Mouse (Mus musculus) thymus, postnatal 25 days (tissue): Measurements from ENCODE around the gene Gm49405.
A peak's percentile ranks its signal among the peaks of the same experiment; 100 is the strongest.
"Not testable (repeated sequence)": the region's sequence is repeated elsewhere in the genome, so short reads cannot be mapped to it uniquely, and the experiment has no call there.

Experiments used
- DNase-seq: peaks from one replicate; pipeline ENCODE4 v3.0.0; 2022

Gene Gm49405

GRCm38 (mm10) chr19:4000119-4000900 is at the start of gene Gm49405, which contains the start of gene Nudt8:
Gene Gm49405, plus strand, starts transcription at chr19:4000626.
Gene Nudt8, plus strand, starts transcription at chr19:4000580.
- peak; percentile 97 for DNase-seq

- no peak for DNase-seq
Observed at GRCm38 (mm10) chr19:3951461-3951860, 49.0 kb upstream of the Gm49405 start.

DNA sequence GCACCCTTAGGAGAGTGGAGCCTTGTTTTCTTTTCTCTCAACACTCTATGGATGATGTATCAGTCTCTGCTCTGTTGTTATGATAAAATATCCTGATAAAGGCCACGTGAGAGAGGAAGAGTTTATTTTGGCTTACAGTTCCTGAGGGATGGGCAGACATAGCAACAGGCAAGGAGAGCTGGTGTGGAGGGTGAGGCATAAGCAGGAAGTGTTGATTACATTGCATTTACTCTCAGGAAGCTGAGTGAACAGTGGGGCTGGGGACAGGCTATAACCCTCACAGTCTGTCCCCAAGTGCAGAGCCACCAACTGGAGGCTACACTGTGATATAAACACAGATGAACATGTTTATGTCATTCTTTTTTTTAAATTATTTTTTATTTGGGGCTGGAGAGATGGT is 48.3 kb upstream of the Gm49405 start:
- no peak for DNase-seq

- no peak for DNase-seq
Observed at GRCm38 (mm10) chr19:3955033-3955432, 45.4 kb upstream of the Gm49405 start.

DNA sequence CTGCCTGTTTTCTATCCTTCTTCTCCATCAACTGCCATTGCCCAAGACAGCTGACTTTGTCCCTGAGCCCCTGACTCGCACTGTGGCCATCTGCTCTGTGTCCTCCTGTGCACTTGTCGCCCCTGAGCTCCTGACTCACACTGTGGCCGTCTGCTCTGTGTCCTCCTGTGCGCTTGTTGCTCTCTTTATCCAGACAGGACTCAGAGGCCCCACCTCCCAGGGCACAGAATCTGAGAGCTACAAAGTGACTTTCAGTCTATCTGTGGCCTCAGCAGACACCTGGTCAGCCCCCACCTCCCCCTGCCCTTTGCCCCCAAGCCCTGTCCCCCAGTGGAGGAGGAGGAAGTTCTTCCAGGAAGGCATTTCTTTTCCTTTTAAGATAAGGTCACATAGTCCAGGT is 44.6 kb upstream of the Gm49405 start:
- DNase-seq: no peak

GRCm38 (mm10) chr19:3957296-3958036 is 43.0 kb upstream of the Gm49405 start:
- DNase-seq: not testable (repeated sequence)

DNA sequence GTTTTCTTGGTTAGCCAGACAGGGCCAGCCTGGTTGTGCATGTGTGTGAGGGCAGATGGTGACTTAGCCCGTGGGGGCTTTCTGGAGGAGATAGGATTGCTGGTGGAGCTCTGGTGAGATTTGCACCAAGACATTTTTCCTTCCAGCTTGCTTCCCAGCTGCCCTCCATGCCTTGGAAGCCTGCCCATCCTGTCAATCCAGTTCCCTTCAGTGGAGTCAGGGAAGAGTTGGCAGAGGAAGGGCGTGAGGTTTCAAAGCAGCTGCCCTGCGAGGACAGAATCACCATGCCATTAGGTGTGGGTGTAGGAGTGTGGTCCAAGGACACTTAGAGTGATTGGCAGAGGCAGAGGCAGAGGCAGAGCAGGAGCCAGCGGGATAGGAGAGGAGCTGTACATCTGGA is 42.0 kb upstream of the Gm49405 start, which contains the start of gene Aldh3b3:
Gene Aldh3b3, plus strand, starts transcription at position 176 of the 400 bp plus-strand sequence.
- no peak for DNase-seq

DNA sequence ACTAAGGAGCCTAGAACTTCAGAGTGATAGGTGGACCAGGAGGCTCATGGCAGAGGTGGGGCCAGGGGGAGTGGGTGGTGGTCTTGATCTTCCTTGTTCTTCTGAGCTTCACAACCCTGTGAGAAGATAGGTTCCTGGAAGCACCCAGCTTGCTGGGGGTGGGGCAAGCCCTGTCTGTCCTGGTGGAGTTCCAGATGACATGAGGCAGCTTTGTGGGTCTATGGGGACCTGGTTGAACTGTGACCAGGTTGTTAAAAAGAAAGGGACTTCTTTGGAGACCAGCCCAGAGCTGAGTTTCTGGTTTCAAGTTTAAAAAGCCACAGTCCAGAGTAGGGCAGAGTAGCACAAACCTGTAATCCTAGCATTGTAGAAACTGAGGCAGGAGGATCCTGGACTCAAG is 41.4 kb upstream of the Gm49405 start:
- no peak for DNase-seq

DNA sequence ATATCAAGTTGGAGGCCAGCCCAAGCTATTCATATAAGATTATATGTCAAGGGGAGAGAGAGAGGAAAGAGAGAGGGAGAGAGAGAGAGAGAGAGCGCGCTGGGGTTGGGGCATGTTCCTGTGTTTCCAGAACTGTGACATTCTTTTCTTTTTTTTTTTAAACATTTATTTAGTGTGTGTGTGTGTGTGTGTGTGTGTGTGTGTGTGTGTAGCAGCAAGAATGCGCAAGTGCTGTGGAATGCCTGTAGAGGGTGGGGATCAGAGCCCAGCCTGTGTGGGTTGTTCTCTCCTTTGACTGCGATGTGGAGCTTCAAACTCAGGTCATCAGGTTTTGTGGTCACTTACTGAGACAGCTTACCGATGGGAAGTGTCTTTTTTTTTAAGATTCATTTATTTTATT is 40.2 kb upstream of the Gm49405 start:
- DNase-seq: no peak

DNA sequence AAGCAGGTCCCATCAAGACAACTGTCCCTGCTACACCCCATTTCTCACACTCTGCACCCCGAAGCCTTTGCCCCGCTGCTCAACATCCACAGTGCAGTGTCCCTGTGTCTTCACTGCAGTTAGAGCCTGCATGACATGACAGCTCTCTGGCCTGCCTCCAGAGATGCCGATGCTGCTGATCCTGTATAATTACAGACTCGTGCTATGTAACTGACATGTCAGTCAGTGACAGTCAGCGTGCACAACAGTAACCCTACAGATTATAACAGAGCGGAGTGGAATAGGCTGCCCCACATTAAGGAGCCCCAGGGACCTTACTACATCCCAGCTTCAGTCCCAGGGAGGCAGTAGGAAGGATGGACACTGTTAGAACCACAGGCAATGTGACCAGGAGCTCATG is 38.6 kb upstream of the Gm49405 start:
- DNase-seq: not testable (repeated sequence)

- no peak for DNase-seq
Observed at GRCm38 (mm10) chr19:3962469-3962868, 38.0 kb upstream of the Gm49405 start.

DNA sequence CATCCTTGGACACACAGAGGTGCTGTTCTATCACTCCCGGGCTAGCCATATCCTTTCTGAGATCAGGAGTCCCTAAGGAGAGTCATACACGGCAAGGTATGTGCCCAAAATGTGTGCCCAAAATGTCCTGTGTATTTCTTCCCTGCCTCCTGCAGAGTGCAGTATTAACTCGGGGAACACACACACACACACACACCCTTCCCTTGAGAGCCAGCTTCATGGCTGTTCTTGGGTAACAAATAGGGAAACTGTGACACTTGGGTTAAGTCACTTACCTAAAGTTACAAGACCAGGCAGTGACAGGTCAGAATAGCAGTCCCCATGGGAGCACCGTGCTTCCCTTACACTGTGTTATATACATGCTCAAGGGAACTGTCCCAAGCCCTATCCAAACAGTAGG is 36.4 kb upstream of the Gm49405 start:
- DNase-seq: no peak

- no peak for DNase-seq
Observed at GRCm38 (mm10) chr19:3966330-3967075, 33.9 kb upstream of the Gm49405 start.

- no peak for DNase-seq
Observed at GRCm38 (mm10) chr19:3967258-3967657, 33.2 kb upstream of the Gm49405 start.

- DNase-seq: no peak
Observed at GRCm38 (mm10) chr19:3972229-3972628, 28.2 kb upstream of the Gm49405 start, which contains the start of gene Aldh3b2. Gene Aldh3b2, plus strand, starts transcription at chr19:3972328.

DNA sequence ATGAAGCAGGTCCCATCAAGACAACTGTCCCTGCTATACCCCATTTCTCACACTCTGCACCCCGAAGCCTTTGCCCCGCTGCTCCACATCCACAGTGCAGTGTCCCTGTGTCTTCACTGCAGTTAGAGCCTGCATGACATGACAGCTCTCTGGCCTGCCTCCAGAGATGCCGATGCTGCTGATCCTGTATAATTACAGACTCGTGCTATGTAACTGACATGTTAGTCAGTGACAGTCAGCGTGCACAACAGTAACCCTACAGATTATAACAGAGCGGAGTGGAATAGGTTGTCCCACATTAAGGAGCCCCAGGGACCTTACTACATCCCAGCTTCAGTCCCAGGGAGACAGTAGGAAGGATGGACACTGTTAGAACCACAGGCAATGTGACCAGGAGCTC is 25.8 kb upstream of the Gm49405 start:
- not testable (repeated sequence) for DNase-seq

DNA sequence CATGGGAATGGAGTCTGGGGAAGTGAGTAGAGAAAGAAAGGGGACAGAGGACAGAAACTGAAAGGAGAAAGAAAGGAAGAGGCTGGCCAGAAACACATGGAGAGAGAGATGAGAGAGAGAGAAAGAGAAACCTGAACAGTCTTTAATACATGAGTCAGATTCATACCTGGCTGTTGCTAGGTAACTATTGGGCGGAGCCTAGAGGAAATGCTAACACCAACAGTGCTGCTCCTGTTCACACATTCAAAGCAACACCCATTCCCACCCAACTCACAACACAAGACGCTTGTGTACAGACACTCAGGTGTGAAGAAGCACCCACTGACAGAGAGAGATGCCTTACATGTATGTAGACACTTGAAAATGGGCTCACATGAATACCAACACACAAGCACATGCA is 24.6 kb upstream of the Gm49405 start:
- no peak for DNase-seq

GRCm38 (mm10) chr19:3980309-3980708 is 20.1 kb upstream of the Gm49405 start:
- DNase-seq: peak; percentile 77

DNA sequence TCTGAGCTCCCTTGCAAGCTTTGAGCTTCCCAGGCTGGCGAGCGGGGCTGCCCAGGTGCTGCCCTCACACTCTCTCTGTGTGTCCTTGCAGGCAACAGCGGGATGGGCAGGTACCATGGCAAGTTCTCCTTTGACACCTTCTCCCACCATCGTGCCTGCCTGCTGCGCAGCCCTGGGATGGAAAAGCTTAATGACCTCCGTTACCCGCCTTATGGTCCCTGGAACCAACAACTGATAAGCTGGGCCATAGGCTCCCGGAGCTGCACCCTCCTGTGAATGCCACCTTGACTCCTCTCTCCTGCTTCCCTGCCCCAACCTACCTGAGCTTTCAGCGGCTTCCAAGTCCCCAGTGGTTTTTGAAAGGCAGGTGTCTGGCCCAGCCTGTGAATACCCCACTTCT is 19.5 kb upstream of the Gm49405 start:
- DNase-seq: no peak

- DNase-seq: no peak
Observed at GRCm38 (mm10) chr19:3983527-3984200, 16.8 kb upstream of the Gm49405 start.

GRCm38 (mm10) chr19:3985261-3985681 is 15.2 kb upstream of the Gm49405 start:
- no peak for DNase-seq

GRCm38 (mm10) chr19:3986334-3986733 is 14.1 kb upstream of the Gm49405 start, which contains the start of gene Acy3:
Gene Acy3, plus strand, starts transcription at chr19:3986570.
- peak; percentile 18 for DNase-seq

DNA sequence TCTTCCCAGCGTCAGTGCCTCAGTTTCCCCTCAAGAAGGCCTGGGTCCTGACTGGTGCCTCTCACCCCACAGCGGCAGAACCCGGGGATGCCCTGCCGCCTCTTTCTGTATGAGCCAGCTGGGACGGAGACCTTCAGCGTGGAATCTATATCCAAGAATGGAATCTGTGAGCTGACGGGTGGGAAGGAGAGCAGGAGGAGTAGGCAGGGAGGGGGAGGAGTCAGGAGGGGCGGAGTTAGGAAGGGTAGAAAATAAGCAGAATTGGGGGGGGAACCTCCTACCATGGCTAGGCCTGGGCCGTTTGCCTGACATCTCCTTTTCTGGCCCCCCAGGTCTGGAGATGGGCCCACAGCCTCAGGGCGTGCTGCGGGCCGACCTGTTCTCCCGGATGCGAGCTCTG is 12.4 kb upstream of the Gm49405 start:
- DNase-seq: no peak
